Mouse (Mus musculus) retina, embryonic 14.5 days (tissue): ENCODE results near the gene Foxn1.
A peak's percentile ranks its signal among the peaks of the same experiment; 100 is the strongest.

Source experiments
- DNase-seq: peaks from one replicate; pipeline ENCODE4 v3.0.0-alpha.2; 2015; ENCODE audit warnings: low spot score

Gene Foxn1

GRCm38 (mm10) chr11:78386508-78387043, at the start of gene Foxn1:
Gene Foxn1 (minus strand): TSS chr11:78386558.
- no peak for DNase-seq

GRCm38 (mm10) chr11:78435776-78436349, 49.5 kb upstream of the Foxn1 start:
- peak; percentile 80 for DNase-seq

GRCm38 (mm10) chr11:78434052-78434451, 47.7 kb upstream of the Foxn1 start:
- DNase-seq = no peak

GRCm38 (mm10) chr11:78431176-78431575, 44.8 kb upstream of the Foxn1 start:
- DNase-seq = no peak

- no peak for DNase-seq
Measured at GRCm38 (mm10) chr11:78430195-78430878, 44.0 kb upstream of the Foxn1 start.

- DNase-seq = no peak
Measured at GRCm38 (mm10) chr11:78428309-78428708, 42.0 kb upstream of the Foxn1 start.

- DNase-seq = no peak
Measured at GRCm38 (mm10) chr11:78427655-78428054, 41.3 kb upstream of the Foxn1 start.

- DNase-seq = no peak
Measured at GRCm38 (mm10) chr11:78425572-78425971, 39.2 kb upstream of the Foxn1 start.

- no peak for DNase-seq
Measured at GRCm38 (mm10) chr11:78424352-78424751, 38.0 kb upstream of the Foxn1 start.

- no peak for DNase-seq
Measured at GRCm38 (mm10) chr11:78422055-78422819, 35.9 kb upstream of the Foxn1 start, which contains the start of gene Slc13a2. Gene Slc13a2 (minus strand): TSS chr11:78422217.

GRCm38 (mm10) chr11:78421201-78422009, 35.0 kb upstream of the Foxn1 start:
- DNase-seq = no peak

- no peak for DNase-seq
Measured at GRCm38 (mm10) chr11:78420263-78420889, 34.0 kb upstream of the Foxn1 start.

- DNase-seq = no peak
Measured at GRCm38 (mm10) chr11:78416854-78417253, 30.5 kb upstream of the Foxn1 start.

- DNase-seq = no peak
Measured at GRCm38 (mm10) chr11:78412861-78413260, 26.5 kb upstream of the Foxn1 start.

GRCm38 (mm10) chr11:78412324-78412850, 26.0 kb upstream of the Foxn1 start:
- no peak for DNase-seq

- no peak for DNase-seq
Measured at GRCm38 (mm10) chr11:78411606-78412323, 25.4 kb upstream of the Foxn1 start.

GRCm38 (mm10) chr11:78408256-78409240, 22.2 kb upstream of the Foxn1 start:
- no peak for DNase-seq

- DNase-seq = no peak
Measured at GRCm38 (mm10) chr11:78402062-78402461, 15.7 kb upstream of the Foxn1 start.

- DNase-seq = no peak
Measured at GRCm38 (mm10) chr11:78401469-78401868, 15.1 kb upstream of the Foxn1 start.
